Mouse (Mus musculus) neural tube, embryonic 13.5 days (tissue): ENCODE results near the gene Rnf43. TPM values are rescaled to one million over a fixed set of nuclear protein-coding genes. Genes with fewer than 3 reads are reported as not detected.

Experiments used
- ATAC-seq: fragments of 200-750 bp; cut with Nextera tagmentation; 2 replicates; pipeline ENCODE4 v1.8.0; 2017; ENCODE audit warnings: low read depth, mild to moderate bottlenecking, moderate TSS enrichment, moderate library complexity
- H3K27ac ChIP-seq: fragments of 300-500 bp; sonication (generic); replicated peaks from 2 replicates; pipeline ENCODE4 v1.5.1; 2015; ENCODE audit warnings: moderate library complexity, mild to moderate bottlenecking, inconsistent platforms
- H3K27me3 ChIP-seq: fragments of 300-500 bp; sonication (generic); 2 replicates; pipeline ENCODE4 v1.6.1; 2015; ENCODE audit warnings: mild to moderate bottlenecking, inconsistent platforms
- H3K36me3 ChIP-seq: fragments of 300-500 bp; sonication (generic); 2 replicates; pipeline ENCODE4 v1.6.1; 2015; ENCODE audit warnings: mild to moderate bottlenecking, inconsistent platforms
- H3K4me1 ChIP-seq: fragments of 300-500 bp; sonication (generic); replicated peaks from 2 replicates; pipeline ENCODE4 v1.6.1; 2015; ENCODE audit warnings: inconsistent platforms
- H3K4me2 ChIP-seq: fragments of 300-500 bp; sonication (generic); 2 replicates; pipeline ENCODE4 v1.6.1; 2015; ENCODE audit warnings: inconsistent platforms, mild to moderate bottlenecking, moderate library complexity
- H3K4me3 ChIP-seq: fragments of 300-500 bp; sonication (generic); 2 replicates; pipeline ENCODE4 v1.5.1; 2015; ENCODE audit warnings: mild to moderate bottlenecking, inconsistent platforms
- H3K9ac ChIP-seq: fragments of 300-500 bp; sonication (generic); 2 replicates; pipeline ENCODE4 v1.6.1; 2015; ENCODE audit warnings: moderate library complexity, mild to moderate bottlenecking, inconsistent platforms
- H3K9me3 ChIP-seq: fragments of 300-500 bp; sonication (generic); 2 replicates; pipeline ENCODE4 v1.6.1; 2016; ENCODE audit warnings: inconsistent platforms
- WGBS: fragments of 180-500 bp; shearing (Covaris S2); methylation state at CpG from one replicate; pipeline ENCODE4 v1.1.7; 2015; 5-methylcytosine and 5-hydroxymethylcytosine counted together
- polyA plus RNA-seq: library from polyadenylated mRNA; unstranded; fragments of >200 nt; fragmentation: Nextera tagmentation; extraction: Ambion mirVana; gene quantifications from 2 replicates; pipeline ENCODE4 v1.2.1, GENCODE M21; 2015

The Rnf43 gene
- polyA plus RNA-seq, 1 experiment from 2014 or later, result 0.68 TPM

- no peak overlapping the region for H3K9ac ChIP-seq
- H3K4me1 ChIP-seq, result no peaks in the 10 kb centered on the region
- WGBS, result 94% methylated on average over 7 of the region's 7 CpGs
- no peak overlapping the region for H3K27ac ChIP-seq
- H3K4me3 ChIP-seq, result no peak overlapping the region
- no peaks in the 10 kb centered on the region for H3K9me3 ChIP-seq
- ATAC-seq, result no peak
- H3K4me2 ChIP-seq, result no peak overlapping the region
- no peaks in the 10 kb centered on the region for H3K27me3 ChIP-seq
- H3K36me3 ChIP-seq, result no peaks in the 10 kb centered on the region
These were observed 16.5 kb downstream of the Rnf43 start for GRCm38 (mm10) chr11:87678976-87679375.

GRCm38 (mm10) chr11:87680786-87681185, 18.3 kb downstream of the Rnf43 start:
- H3K4me1 ChIP-seq, result no peaks in the 10 kb centered on the region
- H3K27ac ChIP-seq, result no peak overlapping the region
- H3K9me3 ChIP-seq, result no peaks in the 10 kb centered on the region
- no peak overlapping the region for H3K9ac ChIP-seq
- no peak for ATAC-seq
- no peak overlapping the region for H3K4me2 ChIP-seq
- H3K36me3 ChIP-seq, result no peaks in the 10 kb centered on the region
- 88% methylated on average over 9 of the region's 9 CpGs for WGBS
- no peaks in the 10 kb centered on the region for H3K27me3 ChIP-seq
- no peak overlapping the region for H3K4me3 ChIP-seq

GRCm38 (mm10) chr11:87682096-87682495, 19.6 kb downstream of the Rnf43 start:
- no peak for ATAC-seq
- no peak overlapping the region for H3K27ac ChIP-seq
- H3K36me3 ChIP-seq, result no peaks in the 10 kb centered on the region
- H3K4me3 ChIP-seq, result no peak overlapping the region
- WGBS, result 68% methylated on average over 12 of the region's 12 CpGs
- H3K4me2 ChIP-seq, result no peak overlapping the region
- no peaks in the 10 kb centered on the region for H3K27me3 ChIP-seq
- no peaks in the 10 kb centered on the region for H3K4me1 ChIP-seq
- no peaks in the 10 kb centered on the region for H3K9me3 ChIP-seq
- no peak overlapping the region for H3K9ac ChIP-seq

- H3K9ac ChIP-seq, result no peak overlapping the region
- H3K4me2 ChIP-seq, result no peak overlapping the region
- WGBS, result 42% methylated on average over 13 of the region's 13 CpGs
- no peaks in the 10 kb centered on the region for H3K4me1 ChIP-seq
- no peaks in the 10 kb centered on the region for H3K27me3 ChIP-seq
- no peaks in the 10 kb centered on the region for H3K9me3 ChIP-seq
- no peak for ATAC-seq
- no peak overlapping the region for H3K4me3 ChIP-seq
- no peak overlapping the region for H3K27ac ChIP-seq
- H3K36me3 ChIP-seq, result no peaks in the 10 kb centered on the region
These were observed 20.5 kb downstream of the Rnf43 start for GRCm38 (mm10) chr11:87682838-87683571.

- Histone ChIP-seq H3K27me3 (no peaks in the 10 kb centered on the region), H3K4me1 (peaks cover 12% of the 10 kb centered on the region; the same call in 1 of the 2 replicates), H3K4me3 (no peak overlapping the region), H3K36me3 (no peaks in the 10 kb centered on the region), H3K27ac (no peak overlapping the region), H3K4me2 (no peak overlapping the region), H3K9ac (no peak overlapping the region), H3K9me3 (no peaks in the 10 kb centered on the region)
- 65% methylated on average over 7 of the region's 7 CpGs for WGBS
- ATAC-seq, result no peak
These were observed 23.9 kb downstream of the Rnf43 start for GRCm38 (mm10) chr11:87686407-87686806.

GRCm38 (mm10) chr11:87687246-87688225, 25.0 kb downstream of the Rnf43 start:
- Histone ChIP-seq H3K4me1 (peaks cover 12% of the 10 kb centered on the region; the same call in 1 of the 2 replicates), H3K9me3 (no peaks in the 10 kb centered on the region), H3K9ac (no peak overlapping the region), H3K4me3 (no peak overlapping the region), H3K27me3 (no peaks in the 10 kb centered on the region), H3K4me2 (no peak overlapping the region), H3K27ac (no peak overlapping the region), H3K36me3 (no peaks in the 10 kb centered on the region)
- no peak for ATAC-seq
- 75% methylated on average over 15 of the region's 15 CpGs for WGBS

- Histone ChIP-seq H3K36me3 (no peaks in the 10 kb centered on the region), H3K27me3 (no peaks in the 10 kb centered on the region), H3K27ac (no peak overlapping the region), H3K9me3 (no peaks in the 10 kb centered on the region), H3K4me3 (no peak overlapping the region), H3K4me1 (peaks cover 12% of the 10 kb centered on the region; the same call in 1 of the 2 replicates), H3K9ac (no peak overlapping the region), H3K4me2 (no peak overlapping the region)
- no peak for ATAC-seq
- 84% methylated on average over 11 of the region's 11 CpGs for WGBS
These were observed 26.1 kb downstream of the Rnf43 start for GRCm38 (mm10) chr11:87688478-87689203.

GRCm38 (mm10) chr11:87689402-87689808, 26.9 kb downstream of the Rnf43 start:
- 10% methylated on average over 7 of the region's 7 CpGs for WGBS
- H3K9me3 ChIP-seq, result no peaks in the 10 kb centered on the region
- no peak for ATAC-seq
- no peak overlapping the region for H3K27ac ChIP-seq
- H3K4me1 ChIP-seq, result peaks cover 12% of the 10 kb centered on the region; the same call in 1 of the 2 replicates
- no peaks in the 10 kb centered on the region for H3K36me3 ChIP-seq
- no peak overlapping the region for H3K4me2 ChIP-seq
- no peaks in the 10 kb centered on the region for H3K27me3 ChIP-seq
- H3K9ac ChIP-seq, result no peak overlapping the region
- H3K4me3 ChIP-seq, result no peak overlapping the region

GRCm38 (mm10) chr11:87690054-87690740, 27.7 kb downstream of the Rnf43 start:
- H3K4me1 ChIP-seq, result peaks cover 12% of the 10 kb centered on the region; the same call in 1 of the 2 replicates
- ATAC-seq, result no peak
- no peak overlapping the region for H3K27ac ChIP-seq
- 80% methylated on average over 16 of the region's 16 CpGs for WGBS
- no peak overlapping the region for H3K9ac ChIP-seq
- no peak overlapping the region for H3K4me2 ChIP-seq
- H3K4me3 ChIP-seq, result no peak overlapping the region
- no peaks in the 10 kb centered on the region for H3K9me3 ChIP-seq
- H3K36me3 ChIP-seq, result no peaks in the 10 kb centered on the region
- no peaks in the 10 kb centered on the region for H3K27me3 ChIP-seq

- no peak overlapping the region for H3K4me3 ChIP-seq
- H3K27me3 ChIP-seq, result no peaks in the 10 kb centered on the region
- no peak overlapping the region for H3K9ac ChIP-seq
- no peaks in the 10 kb centered on the region for H3K36me3 ChIP-seq
- 71% methylated on average over 14 of the region's 14 CpGs for WGBS
- no peak overlapping the region for H3K27ac ChIP-seq
- no peak for ATAC-seq
- no peaks in the 10 kb centered on the region for H3K9me3 ChIP-seq
- no peak overlapping the region for H3K4me2 ChIP-seq
- H3K4me1 ChIP-seq, result no peaks in the 10 kb centered on the region
These were observed 34.7 kb downstream of the Rnf43 start for GRCm38 (mm10) chr11:87697131-87697682.

GRCm38 (mm10) chr11:87698126-87698525, 35.6 kb downstream of the Rnf43 start:
- Histone ChIP-seq H3K4me2 (no peak overlapping the region), H3K27ac (no peak overlapping the region), H3K36me3 (no peaks in the 10 kb centered on the region), H3K4me1 (no peaks in the 10 kb centered on the region), H3K27me3 (no peaks in the 10 kb centered on the region), H3K9ac (no peak overlapping the region), H3K4me3 (no peak overlapping the region), H3K9me3 (no peaks in the 10 kb centered on the region)
- 80% methylated on average over 4 of the region's 4 CpGs for WGBS
- no peak for ATAC-seq
